Mouse (Mus musculus) C2C12 (cell line): ENCODE measurements around the gene Pnmal2.

Experiments
- CEBPB ChIP-seq: IDR thresholded peaks from one replicate; pipeline ENCODE4 v1.6.1; 2011; ENCODE audit warnings: low read depth, mild to moderate bottlenecking, control low read depth, moderate library complexity
- CTCF ChIP-seq: IDR thresholded peaks from one replicate; pipeline ENCODE4 v1.5.1; 2011; ENCODE audit not compliant: control insufficient read depth, insufficient read depth, insufficient read length
- FOSL1 ChIP-seq: IDR thresholded peaks from one replicate; pipeline ENCODE4 v1.8.0; 2011; ENCODE audit warnings: mild to moderate bottlenecking, low read length; ENCODE audit not compliant: poor library complexity, insufficient read depth, severe bottlenecking
- MAX ChIP-seq: IDR thresholded peaks from one replicate; pipeline ENCODE4 v1.6.1; 2011; ENCODE audit warnings: mild to moderate bottlenecking, control low read depth
- MYOD1 ChIP-seq: IDR thresholded peaks from one replicate; pipeline ENCODE4 v1.6.1; 2011; ENCODE audit warnings: low read depth; ENCODE audit not compliant: control insufficient read depth, insufficient read length
- USF1 ChIP-seq: IDR thresholded peaks from one replicate; pipeline ENCODE4 v1.6.1; 2011; ENCODE audit warnings: low read depth, mild to moderate bottlenecking, control low read depth, moderate library complexity

- TF ChIP-seq CTCF: no peak
- no peak for TF ChIP-seq MAX
- TF ChIP-seq CEBPB: no peak
- no peak for TF ChIP-seq FOSL1
- TF ChIP-seq MYOD1: no peak
- TF ChIP-seq USF1: no peak
Observed at GRCm38 (mm10) chr7:16987541-16988149, 43.2 kb downstream of the Pnmal2 start.
